ENCODE assay signal across 10 mouse cellular contexts in the genomic region with DNA sequence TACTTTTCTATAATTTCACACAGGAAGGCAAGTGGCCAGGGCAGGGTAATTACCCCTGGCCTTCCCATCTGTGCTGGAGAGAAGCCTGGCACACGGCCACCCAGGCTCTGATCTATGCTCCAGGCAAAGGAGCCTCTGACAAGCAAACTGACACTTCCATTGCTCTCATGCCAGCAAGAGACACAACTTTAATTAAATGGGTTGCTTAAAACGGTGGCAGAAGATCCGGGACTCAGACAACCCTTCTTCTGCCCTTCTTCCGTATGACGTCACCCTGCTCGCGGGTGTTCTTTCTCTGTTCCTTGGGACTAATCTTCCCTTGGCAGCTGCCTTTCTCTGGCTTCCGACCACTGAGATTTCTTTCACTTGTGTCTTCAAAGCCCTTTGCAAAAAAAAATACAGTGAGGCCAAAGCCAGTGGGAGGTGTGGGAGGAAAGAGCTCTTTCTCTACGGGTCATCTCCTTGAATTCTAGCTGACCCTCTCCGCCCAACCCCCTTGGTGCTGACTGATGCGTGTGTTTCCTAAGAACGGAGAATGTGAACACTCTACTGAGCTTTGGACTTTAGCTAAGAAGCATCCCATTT. TPM values are rescaled to one million over a fixed set of nuclear protein-coding genes. Genes with fewer than 3 reads are reported as not detected.
DNase-seq lines count a peak whose midpoint lies in the region; ATAC-seq lines count a peak whose summit lies in the region.
"Had no signal": no experiment of that assay in that cellular context is flagged by ENCODE, and none has a peak within 500 bp of the region (broad histone marks: within the 10 kb centered on the region; RNA-seq: fewer than 3 reads in every experiment).

No protein-coding gene starts in this region.

- WGBS in heart, embryonic 15.5 days, result 49% methylated on average over 12 of the region's 12 CpGs
- WGBS in midbrain, embryonic 16.5 days, result 16% methylated on average over 12 of the region's 12 CpGs
- WGBS in intestine, embryonic 15.5 days, result 66% methylated on average over 12 of the region's 12 CpGs

- no peak overlapping the region for H3K9ac ChIP-seq in heart, embryonic 15.5 days
- no peak overlapping the region for H3K9ac ChIP-seq in midbrain, embryonic 16.5 days (ENCODE audit: low read depth, low read length)
- H3K9ac ChIP-seq in intestine, embryonic 15.5 days, result no peak overlapping the region
- H3K9ac ChIP-seq: liver, embryonic 15.5 days had no signal

- H3K27ac ChIP-seq in heart, embryonic 15.5 days, result no peak overlapping the region
- peak overlapping the region; percentile 58 for H3K27ac ChIP-seq in midbrain, embryonic 16.5 days (ENCODE audit: low read length)
- no peak overlapping the region for H3K27ac ChIP-seq in intestine, embryonic 15.5 days
- H3K27ac ChIP-seq: liver, embryonic 15.5 days had no signal

- intact Hi-C loops in left cerebral cortex, postnatal 14 days (cut with DNase I), result no loop called here

- no peak overlapping the region for H3K4me3 ChIP-seq in heart, embryonic 15.5 days
- no peak overlapping the region for H3K4me3 ChIP-seq in midbrain, embryonic 16.5 days (ENCODE audit: low read depth, low read length)
- H3K4me3 ChIP-seq in intestine, embryonic 15.5 days (replicated peaks), result no peak overlapping the region
- H3K4me3 ChIP-seq: liver, embryonic 15.5 days had no signal

- ATAC-seq in heart, embryonic 15.5 days (replicated peaks; ENCODE audit: insufficient number of reproducible peaks, insufficient read depth, low FRiP score, low read depth), result no peak
- peak; percentile 82 for ATAC-seq in midbrain, embryonic 16.5 days
- ATAC-seq in intestine, embryonic 15.5 days, result no peak
- no peak for ATAC-seq in megakaryocyte, adult 5-6 weeks (ENCODE audit: poor library complexity, severe bottlenecking)

- no peaks in the 10 kb centered on the region for H3K36me3 ChIP-seq in heart, embryonic 15.5 days
- H3K36me3 ChIP-seq in midbrain, embryonic 16.5 days (ENCODE audit: control insufficient read depth, insufficient read depth, low read length), result no peaks in the 10 kb centered on the region
- no peaks in the 10 kb centered on the region for H3K36me3 ChIP-seq in intestine, embryonic 15.5 days
- H3K36me3 ChIP-seq: liver, embryonic 15.5 days had no signal

- no peaks in the 10 kb centered on the region for H3K27me3 ChIP-seq in heart, embryonic 15.5 days
- H3K27me3 ChIP-seq in midbrain, embryonic 16.5 days (ENCODE audit: control insufficient read depth, insufficient read depth, low read depth, low read length), result no peaks in the 10 kb centered on the region
- H3K27me3 ChIP-seq in intestine, embryonic 15.5 days (replicated peaks), result no peaks in the 10 kb centered on the region
- H3K27me3 ChIP-seq: liver, embryonic 15.5 days had no signal

- H3K4me1 ChIP-seq in heart, embryonic 15.5 days (replicated peaks), result peaks cover 5% of the 10 kb centered on the region
- peaks cover 9% of the 10 kb centered on the region; the same call in 1 of the 2 replicates for H3K4me1 ChIP-seq in midbrain, embryonic 16.5 days (ENCODE audit: control insufficient read depth, insufficient read depth, low read length)
- H3K4me1 ChIP-seq in intestine, embryonic 15.5 days (replicated peaks), result no peaks in the 10 kb centered on the region
- H3K4me1 ChIP-seq: liver, embryonic 15.5 days had no signal

- peak; percentile 38 to 44 for DNase-seq in left cerebral cortex, postnatal 14 days (ENCODE audit: low spot score in 2 of 2)
- no peak for DNase-seq in left cerebral cortex, adult 11 months (ENCODE audit: low spot score)
- DNase-seq in cerebellum, postnatal 36 days, result peak; percentile 83 to 84
- peak; percentile 12 to 60 for DNase-seq in kidney, postnatal 36 days

- no peaks in the 10 kb centered on the region for H3K9me3 ChIP-seq in heart, embryonic 15.5 days (replicated peaks)
- no peaks in the 10 kb centered on the region for H3K9me3 ChIP-seq in midbrain, embryonic 16.5 days (replicated peaks; ENCODE audit: control insufficient read depth, low read length, poor library complexity, severe bottlenecking)
- H3K9me3 ChIP-seq in intestine, embryonic 15.5 days, result no peaks in the 10 kb centered on the region
- H3K9me3 ChIP-seq: liver, embryonic 15.5 days had no signal

- peak overlapping the region; percentile 30 for H3K4me2 ChIP-seq in heart, embryonic 15.5 days
- peak overlapping the region; percentile 23 for H3K4me2 ChIP-seq in midbrain, embryonic 16.5 days (ENCODE audit: low read length)
- H3K4me2 ChIP-seq in intestine, embryonic 15.5 days (replicated peaks), result no peak overlapping the region
- H3K4me2 ChIP-seq: liver, embryonic 15.5 days had no signal

RNA-seq across cellular contexts. Expression of gene 9630041A04Rik, which starts 0.9 kb away (rescaled TPM):
- total RNA-seq in left cerebral cortex, postnatal 14 days (2021), result not detected
- polyA plus RNA-seq in heart, embryonic 15.5 days (2015; fragmentation: Nextera tagmentation; extraction: Ambion mirVana), result not detected in 2 replicates
- polyA plus RNA-seq in midbrain, embryonic 16.5 days (2015; fragmentation: Nextera tagmentation; extraction: Ambion mirVana), result 0.64 and 0.85 TPM in 2 replicates
- 0.15 TPM in 2 replicates for polyA plus RNA-seq in intestine, embryonic 15.5 days (2015; fragmentation: Nextera tagmentation; extraction: Ambion mirVana)
- total RNA-seq in megakaryocyte, adult 5-6 weeks (2015), result not detected in 2 replicates
- total RNA-seq in megakaryocyte, adult 5-6 weeks (2017), result not detected in 2 replicates
- total RNA-seq: MEL had no signal
- polyA plus RNA-seq: liver, embryonic 15.5 days had no signal
